Mouse (Mus musculus) hindbrain, postnatal 0 days (tissue): ENCODE measurements around the gene Akr1b10. TPM values are rescaled to one million over a fixed set of nuclear protein-coding genes. Genes with fewer than 3 reads are reported as not detected.
"Not testable (repeated sequence)": the region's sequence is repeated elsewhere in the genome, so short reads cannot be mapped to it uniquely, and the experiment has no call there.

Experiments used
- ATAC-seq: fragments of 200-750 bp; cut with Nextera tagmentation; 2 replicates; pipeline ENCODE4 v1.8.0; 2017; ENCODE audit warnings: mild to moderate bottlenecking, moderate TSS enrichment, moderate library complexity
- DNase-seq: peaks from one replicate; pipeline ENCODE4 v3.0.0-alpha.2; 2015; ENCODE audit warnings: low spot score
- H3K27ac ChIP-seq: fragments of 300-500 bp; sonication (generic); 2 replicates; pipeline ENCODE4 v1.5.1; 2014; ENCODE audit warnings: mild to moderate bottlenecking
- H3K27me3 ChIP-seq: fragments of 300-500 bp; sonication (generic); 2 replicates; pipeline ENCODE4 v1.6.1; 2014; ENCODE audit warnings: low read length, mixed read lengths; ENCODE audit not compliant: insufficient read depth
- H3K36me3 ChIP-seq: fragments of 300-500 bp; sonication (generic); 2 replicates; pipeline ENCODE4 v1.6.1; 2014; ENCODE audit warnings: low read length, mixed read lengths; ENCODE audit not compliant: insufficient read depth
- H3K4me1 ChIP-seq: fragments of 300-500 bp; sonication (generic); 2 replicates; pipeline ENCODE4 v1.6.1; 2014; ENCODE audit warnings: antibody characterized with exemption, low read length, mixed read lengths; ENCODE audit not compliant: insufficient read depth
- H3K4me2 ChIP-seq: fragments of 300-500 bp; sonication (generic); 2 replicates; pipeline ENCODE4 v1.6.1; 2014; ENCODE audit warnings: low read depth, mild to moderate bottlenecking, low read length, moderate library complexity, mixed read lengths
- H3K4me3 ChIP-seq: fragments of 300-500 bp; sonication (generic); 2 replicates; pipeline ENCODE4 v1.5.1; 2014; ENCODE audit warnings: low read length
- H3K9ac ChIP-seq: fragments of 300-500 bp; sonication (generic); replicated peaks from 2 replicates; pipeline ENCODE4 v1.6.1; 2014; ENCODE audit warnings: mild to moderate bottlenecking, low read length, moderate library complexity, mixed read lengths
- H3K9me3 ChIP-seq: fragments of 300-500 bp; sonication (generic); 2 replicates; pipeline ENCODE4 v1.6.1; 2016; ENCODE audit warnings: low read length, mixed read lengths
- CTCF ChIP-seq: IDR thresholded peaks from 2 replicates; pipeline ENCODE4 v1.5.1; 2016; ENCODE audit warnings: antibody characterized with exemption, control low read depth, low read depth
- WGBS: fragments of 180-500 bp; shearing (Covaris S2); extraction: QIAGEN DNeasy Blood & Tissue Kit; methylation state at CpG from one replicate; pipeline ENCODE4 v1.1.7; 2014; 5-methylcytosine and 5-hydroxymethylcytosine counted together
- polyA plus RNA-seq: library from polyadenylated mRNA; unstranded; fragments of >200 nt; fragmentation: Nextera tagmentation; extraction: Ambion mirVana; gene quantifications from 2 replicates; pipeline ENCODE4 v1.2.1, GENCODE M21; 2015
- total RNA-seq: library from RNA; depleted of rRNA; stranded (reverse); fragments of >200 nt; gene quantifications from 2 replicates; pipeline ENCODE4 v1.2.3, GENCODE M21; 2014; rRNA removed

Gene Akr1b10
- total and polyA plus RNA-seq, 2 experiments from 2014 or later: 17.2 to 22.0 TPM

- H3K27me3 ChIP-seq: no peaks in the 10 kb centered on the region
- no peaks in the 10 kb centered on the region for H3K9me3 ChIP-seq
- H3K4me2 ChIP-seq: no peak overlapping the region
- no peak for TF ChIP-seq CTCF
- H3K4me1 ChIP-seq: no peaks in the 10 kb centered on the region
- WGBS: 75% methylated on average over 1 of the region's 1 CpGs
- ATAC-seq (no peak), DNase-seq (no peak)
- H3K36me3 ChIP-seq: no peaks in the 10 kb centered on the region
- H3K27ac ChIP-seq: no peak overlapping the region
- H3K9ac ChIP-seq: no peak overlapping the region
- H3K4me3 ChIP-seq: no peak overlapping the region
Observed at GRCm38 (mm10) chr6:34412688-34413087, 28.7 kb downstream of the Akr1b10 start.

GRCm38 (mm10) chr6:34413386-34413785 lies 29.4 kb downstream of the Akr1b10 start:
- WGBS: 71% methylated on average over 1 of the region's 1 CpGs
- not testable (repeated sequence) for H3K36me3 ChIP-seq, H3K4me3 ChIP-seq, DNase-seq, ATAC-seq, H3K27me3 ChIP-seq, H3K4me1 ChIP-seq, H3K9me3 ChIP-seq, H3K9ac ChIP-seq, H3K27ac ChIP-seq, H3K4me2 ChIP-seq

DNA sequence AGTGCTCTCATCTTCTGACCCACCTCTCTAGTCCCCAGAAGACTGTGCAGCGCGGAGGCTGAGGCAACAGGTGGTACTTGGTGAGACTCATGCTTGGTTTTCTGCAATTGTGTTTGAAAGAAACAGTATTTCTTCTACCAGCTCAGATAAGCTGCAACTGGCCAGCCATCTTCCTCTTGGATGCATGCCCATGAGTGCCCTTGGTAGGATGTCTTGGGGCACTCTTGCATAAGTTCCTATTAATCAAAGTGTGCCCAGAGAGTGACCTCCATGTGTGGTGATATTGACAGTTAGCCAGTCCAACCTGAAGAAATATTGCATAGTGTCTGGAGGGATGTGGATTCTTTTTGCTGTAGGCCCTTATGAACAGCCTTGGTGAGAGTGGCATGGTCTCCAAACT lies 32.5 kb downstream of the Akr1b10 start:
- no peak overlapping the region for H3K9ac ChIP-seq
- no peak for TF ChIP-seq CTCF
- ATAC-seq: no peak
- no peak overlapping the region for H3K27ac ChIP-seq
- H3K27me3 ChIP-seq: no peaks in the 10 kb centered on the region
- no peak overlapping the region for H3K4me3 ChIP-seq
- H3K36me3 ChIP-seq: no peaks in the 10 kb centered on the region
- no peak overlapping the region for H3K4me2 ChIP-seq
- no peak for DNase-seq
- WGBS: 100% methylated on average over 2 of the region's 2 CpGs
- no peaks in the 10 kb centered on the region for H3K4me1 ChIP-seq
- no peaks in the 10 kb centered on the region for H3K9me3 ChIP-seq

- H3K4me3 ChIP-seq: no peak overlapping the region
- TF ChIP-seq CTCF: no peak
- no peaks in the 10 kb centered on the region for H3K36me3 ChIP-seq
- H3K27me3 ChIP-seq: no peaks in the 10 kb centered on the region
- DNase-seq (no peak), ATAC-seq (no peak)
- H3K4me1 ChIP-seq: no peaks in the 10 kb centered on the region
- H3K4me2 ChIP-seq: no peak overlapping the region
- H3K27ac ChIP-seq: no peak overlapping the region
- no peaks in the 10 kb centered on the region for H3K9me3 ChIP-seq
- no peak overlapping the region for H3K9ac ChIP-seq
Observed at GRCm38 (mm10) chr6:34419071-34419470, 35.1 kb downstream of the Akr1b10 start.

- no peak overlapping the region for H3K9ac ChIP-seq
- no peak for DNase-seq
Observed at GRCm38 (mm10) chr6:34439006-34439405, 55.0 kb downstream of the Akr1b10 start.

DNA sequence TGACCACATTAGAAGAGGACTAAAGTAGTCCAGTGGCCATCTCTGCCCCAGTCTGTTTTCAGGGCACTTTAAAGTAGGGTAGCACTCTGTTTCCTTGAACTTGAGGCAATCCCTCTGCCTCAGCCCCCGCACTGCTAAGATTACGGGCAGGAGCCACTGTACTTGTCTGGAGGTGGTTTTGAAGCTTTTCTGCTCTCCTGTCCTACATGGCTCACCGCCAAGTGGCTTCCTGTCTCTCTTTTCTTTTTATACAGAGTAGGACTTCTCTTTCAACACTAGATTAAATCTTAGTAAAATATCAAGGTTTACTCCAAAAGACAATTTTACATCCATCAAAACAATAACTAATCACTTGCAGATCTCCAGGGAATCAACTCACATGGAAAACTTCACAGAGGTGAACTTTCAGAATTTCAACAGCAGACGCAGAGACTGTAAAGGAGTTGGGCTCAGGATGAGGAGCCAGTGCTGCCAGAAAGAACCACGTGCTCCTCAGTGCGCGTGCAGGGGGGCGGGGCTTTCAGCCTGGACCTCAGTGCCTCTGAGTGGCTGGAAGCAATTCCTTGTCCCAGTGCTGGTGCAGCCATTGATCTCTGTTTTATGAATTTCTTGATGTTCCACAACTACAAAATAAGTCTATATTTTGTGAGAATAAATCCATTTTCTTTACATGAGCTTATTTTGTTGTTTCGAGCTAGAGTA lies 57.7 kb downstream of the Akr1b10 start:
- no peaks in the 10 kb centered on the region for H3K9me3 ChIP-seq
- no peaks in the 10 kb centered on the region for H3K4me1 ChIP-seq
- TF ChIP-seq CTCF: no peak
- WGBS: 68% methylated on average over 9 of the region's 9 CpGs
- H3K4me3 ChIP-seq: no peak overlapping the region
- no peak overlapping the region for H3K4me2 ChIP-seq
- ATAC-seq (no peak), DNase-seq (no peak)
- H3K36me3 ChIP-seq: no peaks in the 10 kb centered on the region
- H3K27me3 ChIP-seq: no peaks in the 10 kb centered on the region
- no peak overlapping the region for H3K27ac ChIP-seq
- no peak overlapping the region for H3K9ac ChIP-seq

More at GRCm38 (mm10) chr6:34439006-34439405, 55.0 kb downstream of the Akr1b10 start:
- Histone ChIP-seq H3K4me2 (no peak overlapping the region), H3K27ac (no peak overlapping the region), H3K36me3 (no peaks in the 10 kb centered on the region), H3K4me3 (no peak overlapping the region), H3K4me1 (no peaks in the 10 kb centered on the region), H3K9me3 (no peaks in the 10 kb centered on the region), H3K27me3 (no peaks in the 10 kb centered on the region)
- ATAC-seq: no peak
- TF ChIP-seq CTCF: no peak
- WGBS: 68% methylated on average over 2 of the region's 2 CpGs

GRCm38 (mm10) chr6:34443791-34444190 lies 59.8 kb downstream of the Akr1b10 start:
- no peak overlapping the region for H3K4me2 ChIP-seq
- WGBS: 68% methylated on average over 2 of the region's 2 CpGs

More at GRCm38 (mm10) chr6:34443791-34444190, 59.8 kb downstream of the Akr1b10 start:
- no peak for DNase-seq
- TF ChIP-seq CTCF: no peak
- no peak overlapping the region for H3K4me3 ChIP-seq
- no peak overlapping the region for H3K9ac ChIP-seq
- H3K36me3 ChIP-seq: no peaks in the 10 kb centered on the region
- H3K27ac ChIP-seq: no peak overlapping the region
- ATAC-seq: no peak
- no peaks in the 10 kb centered on the region for H3K4me1 ChIP-seq
- no peaks in the 10 kb centered on the region for H3K27me3 ChIP-seq
- no peaks in the 10 kb centered on the region for H3K9me3 ChIP-seq

Other genes with a start within 250 kb of the Akr1b10 start
- 30.4 TPM in 2 replicates for gene Slc35b4, start 207.1 kb upstream of the Akr1b10 start, total RNA-seq
- gene Slc35b4, start 207.1 kb upstream of the Akr1b10 start, polyA plus RNA-seq: 26.0 and 28.7 TPM in 2 replicates
- 78.2 and 84.9 TPM in 2 replicates for gene Akr1b3, start 66.7 kb upstream of the Akr1b10 start, total RNA-seq
- 97.5 and 106 TPM in 2 replicates for gene Akr1b3, start 66.7 kb upstream of the Akr1b10 start, polyA plus RNA-seq
- gene Akr1b8, start 30.1 kb upstream of the Akr1b10 start, total RNA-seq: 1.6 and 2.0 TPM in 2 replicates
- gene Akr1b8, start 30.1 kb upstream of the Akr1b10 start, polyA plus RNA-seq: 3.2 and 3.8 TPM in 2 replicates
- not detected in 2 replicates for gene Akr1b7, start 28.1 kb downstream of the Akr1b10 start, total RNA-seq
- gene Akr1b7, start 28.1 kb downstream of the Akr1b10 start, polyA plus RNA-seq: 0.14 TPM in 1 of 2 replicates, not detected in the other
- 35.5 and 43.2 TPM in 2 replicates for gene Bpgm, start 92.0 kb downstream of the Akr1b10 start, total RNA-seq
- 72.9 and 73.9 TPM in 2 replicates for gene Bpgm, start 92.0 kb downstream of the Akr1b10 start, polyA plus RNA-seq
- gene Cald1, start 214.3 kb downstream of the Akr1b10 start, total RNA-seq: 27.6 and 28.1 TPM in 2 replicates
- 59.0 and 67.6 TPM in 2 replicates for gene Cald1, start 214.3 kb downstream of the Akr1b10 start, polyA plus RNA-seq